Mouse (Mus musculus) C2C12 (cell line): Measurements from ENCODE around the gene Slc1a1.

Experiments used
- CEBPB ChIP-seq: IDR thresholded peaks from one replicate; pipeline ENCODE4 v1.6.1; 2011; ENCODE audit warnings: low read depth, mild to moderate bottlenecking, control low read depth, moderate library complexity
- CTCF ChIP-seq: IDR thresholded peaks from one replicate; pipeline ENCODE4 v1.5.1; 2011; ENCODE audit not compliant: control insufficient read depth, insufficient read depth, insufficient read length
- FOSL1 ChIP-seq: IDR thresholded peaks from one replicate; pipeline ENCODE4 v1.8.0; 2011; ENCODE audit warnings: mild to moderate bottlenecking, low read length; ENCODE audit not compliant: poor library complexity, insufficient read depth, severe bottlenecking
- MAX ChIP-seq: IDR thresholded peaks from one replicate; pipeline ENCODE4 v1.6.1; 2011; ENCODE audit warnings: mild to moderate bottlenecking, control low read depth
- MYOD1 ChIP-seq: IDR thresholded peaks from one replicate; pipeline ENCODE4 v1.6.1; 2011; ENCODE audit warnings: low read depth; ENCODE audit not compliant: control insufficient read depth, insufficient read length
- MYOG ChIP-seq: IDR thresholded peaks from one replicate; pipeline ENCODE4 v1.6.1; 2011; ENCODE audit not compliant: control insufficient read depth, insufficient read length; ENCODE audit errors: extremely low read depth
- USF1 ChIP-seq: IDR thresholded peaks from one replicate; pipeline ENCODE4 v1.6.1; 2011; ENCODE audit warnings: low read depth, mild to moderate bottlenecking, control low read depth, moderate library complexity

DNA sequence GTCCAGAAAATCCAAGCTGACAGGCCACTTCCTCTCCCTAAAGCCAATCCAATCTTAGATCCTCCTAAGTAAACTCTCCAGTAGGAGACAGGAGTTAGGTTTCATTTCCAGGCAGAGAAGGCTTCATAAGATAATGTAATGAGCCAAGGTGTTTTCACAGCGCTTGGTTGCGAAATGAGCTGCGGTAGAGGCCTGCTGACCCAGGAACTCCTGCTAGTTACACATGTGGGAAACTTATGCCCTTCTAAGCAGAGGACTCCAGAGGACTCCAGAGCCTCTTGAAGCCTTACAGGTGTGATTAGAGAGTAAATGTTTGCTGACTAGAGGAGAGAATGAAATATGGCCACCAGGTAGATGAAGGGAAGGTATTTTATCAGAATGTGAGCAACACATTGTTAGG is 15.7 kb downstream of the Slc1a1 start:
- TF ChIP-seq CTCF (no peak), MYOD1 (no peak), MAX (no peak), MYOG (no peak), USF1 (no peak), CEBPB (no peak), FOSL1 (no peak)
